Mouse (Mus musculus): ENCODE results near the gene Fancf. TPM values are rescaled to one million over a fixed set of nuclear protein-coding genes. Genes with fewer than 3 reads are reported as not detected.
A peak's percentile ranks its signal among the peaks of the same experiment; 100 is the strongest.

Gene Fancf
- total RNA-seq, 2 experiments from 2014 or later: 7.7 to 8.2 TPM

GRCm38 (mm10) chr7:51850877-51851276 lies 11.2 kb downstream of the Fancf start:
- DNase-seq: no peak

- no peak for DNase-seq
These were observed 21.6 kb downstream of the Fancf start for GRCm38 (mm10) chr7:51840515-51840914.

GRCm38 (mm10) chr7:51831917-51832316 lies 30.1 kb downstream of the Fancf start:
- DNase-seq: peak in 1 of 2 experiments; percentile 3

DNA sequence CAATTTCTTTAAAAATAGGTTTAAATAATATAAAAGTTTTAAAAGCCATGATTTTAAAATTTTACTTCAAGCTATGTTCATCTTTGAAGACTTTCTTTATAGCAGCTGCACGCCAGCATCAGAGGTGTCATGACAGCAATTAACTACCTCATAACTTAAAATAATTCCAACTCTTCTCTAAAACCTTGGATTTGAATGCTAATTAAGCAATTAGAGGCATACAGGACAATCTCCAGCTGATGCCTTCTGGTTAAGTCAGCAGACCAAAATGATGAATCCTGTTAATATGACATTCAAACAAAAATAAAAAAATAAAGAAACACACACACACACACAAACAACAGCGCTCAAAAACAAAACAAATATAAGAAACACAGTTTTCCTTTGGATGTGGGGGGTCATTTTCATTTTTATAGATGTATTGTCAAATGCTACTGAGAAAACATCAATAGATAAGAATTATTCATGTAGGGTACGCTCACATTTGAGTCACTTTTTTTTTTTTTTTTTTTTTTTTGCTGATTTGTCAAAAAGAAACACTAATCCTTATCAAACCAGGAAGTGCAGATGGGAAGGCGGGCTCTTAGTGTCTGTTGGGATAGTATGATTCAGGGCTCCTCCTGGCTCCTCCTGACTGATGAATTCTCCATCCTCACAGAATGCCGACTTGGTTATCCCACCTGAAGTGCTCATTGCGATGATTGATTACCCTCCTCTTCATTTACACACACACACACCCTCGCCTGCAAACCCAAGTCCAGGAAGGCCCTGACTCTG lies 38.3 kb downstream of the Fancf start:
- no peak for DNase-seq

GRCm38 (mm10) chr7:51821467-51821866 lies 40.6 kb downstream of the Fancf start:
- no peak for DNase-seq

DNA sequence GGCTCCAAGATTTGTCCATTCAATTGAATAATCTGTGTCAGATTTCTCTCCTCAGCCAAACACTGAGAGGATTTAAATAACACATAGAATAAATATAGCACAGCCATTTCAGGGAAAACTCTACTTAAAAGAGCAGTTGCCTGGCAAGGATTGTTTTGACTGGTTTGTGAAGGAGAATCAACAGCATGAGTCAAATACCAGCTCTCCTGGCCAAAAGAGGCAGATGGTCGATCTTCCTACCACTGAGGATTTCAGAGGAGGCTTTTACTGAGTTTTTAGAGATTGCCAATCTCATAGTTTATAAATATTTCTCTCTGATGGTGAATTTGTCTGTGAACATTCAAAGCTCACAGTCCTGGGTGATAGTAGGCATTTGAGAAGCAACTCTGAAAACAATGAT lies 42.2 kb downstream of the Fancf start:
- no peak for DNase-seq

GRCm38 (mm10) chr7:51818251-51818974 lies 43.7 kb downstream of the Fancf start:
- peak; percentile 15 to 21 for DNase-seq

- DNase-seq: no peak
These were observed 45.7 kb downstream of the Fancf start for GRCm38 (mm10) chr7:51816283-51816839.

DNA sequence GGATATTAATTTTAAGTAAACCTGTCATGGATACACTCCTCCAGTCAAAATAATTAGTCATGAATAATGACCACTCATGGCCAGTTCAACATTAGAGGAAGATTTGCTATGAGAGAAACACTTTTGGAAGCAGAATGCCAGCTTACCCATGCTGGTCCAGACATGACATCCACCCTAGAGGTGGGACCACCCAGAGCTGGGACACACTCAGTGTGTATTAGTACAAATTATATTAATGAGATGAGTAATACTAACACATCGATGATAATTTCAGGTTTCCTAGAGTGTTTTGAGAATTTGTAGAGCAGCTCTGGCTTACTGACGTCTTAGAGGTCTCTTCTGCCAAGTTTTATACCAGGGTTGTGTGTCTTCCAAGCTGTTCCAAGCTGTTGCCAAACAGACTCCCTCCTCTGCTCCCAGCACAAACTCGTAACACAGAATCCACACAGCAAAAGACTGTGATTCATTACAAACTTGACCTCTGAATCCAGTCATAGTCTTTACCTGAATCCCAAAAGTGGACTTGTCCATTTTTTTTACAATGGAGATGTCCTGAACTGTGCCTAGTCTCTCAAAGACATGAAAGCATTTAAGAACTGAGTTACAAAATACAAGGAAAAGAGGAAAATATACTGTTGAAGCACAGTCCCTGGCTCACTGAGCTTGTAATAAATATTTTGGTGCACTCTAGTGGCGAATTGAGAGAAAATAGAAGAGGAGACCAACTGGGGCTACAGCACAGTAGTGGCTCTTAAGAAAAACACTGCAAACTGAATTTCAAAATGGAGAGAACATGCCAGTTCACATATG lies 46.4 kb downstream of the Fancf start:
- DNase-seq: no peak

Other genes starting within 250 kb of the Fancf start
- under 1 TPM; 0.36 to 0.72 TPM for gene Slc17a6, start 240.3 kb downstream of the Fancf start, total RNA-seq (2021)
- gene Gas2, start 252 bp downstream of the Fancf start, total RNA-seq (2021): 10 to 100 TPM; 41.4 to 54.1 TPM
- gene Svip, start 143.8 kb upstream of the Fancf start, total RNA-seq (2021): 10 to 100 TPM; 20.3 to 26.0 TPM
- not detected for gene 1700015G11Rik, start 153.5 kb upstream of the Fancf start, total RNA-seq (2021)

All from adrenal gland, postnatal 36 days (tissue).